Mouse (Mus musculus): Measurements from ENCODE around the gene Stxbp3.
"Not testable (repeated sequence)": the region's sequence is repeated elsewhere in the genome, so short reads cannot be mapped to it uniquely, and the experiment has no call there.

The Stxbp3 gene

GRCm38 (mm10) chr3:108857124-108857470 lies 16.8 kb upstream of the Stxbp3 start:
- DNase-seq (ENCODE audit: low read depth), result no peak

DNA sequence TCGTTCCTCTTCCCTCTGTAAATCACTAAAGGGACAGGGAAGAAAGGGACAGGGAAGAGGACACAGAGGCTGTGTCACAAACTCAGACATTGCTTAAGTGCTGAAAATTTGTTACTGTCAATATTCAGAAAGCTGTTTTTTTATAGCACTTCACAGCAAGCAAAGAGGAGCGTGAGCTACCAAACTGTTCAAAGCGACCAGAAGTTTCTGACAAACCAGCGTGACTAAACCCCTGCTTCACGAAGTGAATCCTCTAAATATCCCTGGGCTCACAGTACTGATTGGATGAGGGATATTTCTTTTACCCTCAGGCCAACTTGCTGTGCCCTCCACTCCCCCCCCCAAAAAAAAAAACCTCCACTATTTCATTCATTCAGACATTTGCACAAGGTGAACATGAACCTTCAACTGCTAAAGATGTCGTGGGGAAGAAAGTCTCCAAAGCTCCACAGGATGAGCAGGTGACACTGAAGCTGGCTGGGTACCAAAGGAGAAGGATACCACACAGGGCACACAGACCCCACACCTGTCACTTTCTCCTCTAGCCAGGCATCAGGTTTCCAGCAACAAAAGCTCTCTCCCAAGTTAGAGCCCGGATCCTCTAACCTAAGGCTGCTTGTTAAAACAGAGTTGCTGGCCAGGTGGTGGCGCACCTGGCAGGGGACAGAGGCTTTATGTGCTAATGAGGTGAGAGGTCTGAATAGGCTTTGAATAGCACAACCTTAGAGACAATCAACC lies 16.2 kb upstream of the Stxbp3 start:
- no peak for DNase-seq (ENCODE audit: low read depth)

GRCm38 (mm10) chr3:108855864-108856263 lies 15.5 kb upstream of the Stxbp3 start:
- DNase-seq (ENCODE audit: low read depth), result peak; percentile 83

- peak; percentile 91 for DNase-seq (ENCODE audit: low read depth)
Measured at GRCm38 (mm10) chr3:108855371-108855770, 15.0 kb upstream of the Stxbp3 start.

- no peak for DNase-seq (ENCODE audit: low read depth)
Measured at GRCm38 (mm10) chr3:108853266-108853665, 12.9 kb upstream of the Stxbp3 start.

GRCm38 (mm10) chr3:108851996-108852697 lies 11.8 kb upstream of the Stxbp3 start:
- DNase-seq (ENCODE audit: low read depth), result peak; percentile 51

DNA sequence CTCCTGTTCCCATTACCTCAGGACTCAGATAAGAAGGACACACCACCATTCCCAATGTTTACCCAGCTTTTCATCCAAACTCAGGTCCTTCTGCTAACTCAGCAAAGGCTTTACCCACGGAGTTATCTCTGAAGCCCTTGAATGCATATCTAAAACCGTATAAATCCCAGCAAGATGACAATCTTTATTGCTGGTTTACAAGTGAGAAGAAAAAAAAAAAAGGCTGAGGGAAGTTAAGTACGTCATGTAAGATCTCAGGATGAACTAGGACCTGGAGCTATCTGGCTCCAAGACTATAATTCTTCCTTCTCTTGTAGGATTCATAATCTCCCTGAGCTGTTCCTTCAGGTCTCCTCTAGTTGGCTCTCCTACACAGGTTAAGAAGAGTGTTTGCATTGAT lies 11.2 kb upstream of the Stxbp3 start:
- no peak for DNase-seq (ENCODE audit: low read depth)

DNA sequence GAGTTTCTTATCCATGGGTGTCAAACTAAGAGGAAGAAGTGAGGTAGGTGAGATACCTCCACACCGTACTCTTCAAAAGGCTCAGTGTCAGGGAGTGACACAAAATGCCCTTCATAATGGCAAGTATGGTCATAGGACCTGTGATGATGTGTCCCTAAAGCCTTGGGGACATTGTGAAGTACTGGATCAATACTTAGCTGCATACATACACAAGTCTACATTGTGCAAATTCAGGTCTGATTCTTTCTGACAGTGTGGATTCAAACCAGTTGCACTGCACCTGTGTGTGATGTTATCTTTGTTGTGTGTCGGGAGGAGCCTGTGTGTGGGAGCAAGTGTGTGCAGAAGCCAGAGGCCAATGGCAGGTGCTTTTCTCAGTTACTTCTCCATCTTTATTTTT lies 10.7 kb upstream of the Stxbp3 start:
- no peak for DNase-seq (ENCODE audit: low read depth)

DNA sequence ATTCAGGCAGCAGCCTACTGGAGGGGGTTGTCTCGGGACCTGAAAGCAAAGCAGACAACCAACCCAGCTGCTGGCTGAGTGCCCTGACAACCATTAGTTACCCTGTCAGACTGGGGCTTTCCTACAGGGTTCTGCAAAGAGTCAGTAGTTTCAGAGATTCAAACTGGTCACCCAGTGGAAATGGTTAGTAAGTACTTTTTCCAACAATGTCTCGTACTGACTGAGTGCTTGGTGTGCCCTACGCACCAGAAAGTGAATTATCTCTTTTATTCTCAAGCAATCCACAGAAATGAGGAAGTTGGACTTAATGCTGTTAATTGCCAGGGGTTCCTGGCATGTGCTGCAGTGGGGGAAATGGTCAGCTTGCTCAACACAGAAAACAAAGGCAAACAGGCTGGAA lies 10.2 kb upstream of the Stxbp3 start:
- peak; percentile 80 for DNase-seq (ENCODE audit: low read depth)

GRCm38 (mm10) chr3:108846616-108847015 lies 6.3 kb upstream of the Stxbp3 start:
- no peak for DNase-seq (ENCODE audit: low read depth)

GRCm38 (mm10) chr3:108844521-108844920 lies 4.2 kb upstream of the Stxbp3 start:
- DNase-seq (ENCODE audit: low read depth), result no peak

DNA sequence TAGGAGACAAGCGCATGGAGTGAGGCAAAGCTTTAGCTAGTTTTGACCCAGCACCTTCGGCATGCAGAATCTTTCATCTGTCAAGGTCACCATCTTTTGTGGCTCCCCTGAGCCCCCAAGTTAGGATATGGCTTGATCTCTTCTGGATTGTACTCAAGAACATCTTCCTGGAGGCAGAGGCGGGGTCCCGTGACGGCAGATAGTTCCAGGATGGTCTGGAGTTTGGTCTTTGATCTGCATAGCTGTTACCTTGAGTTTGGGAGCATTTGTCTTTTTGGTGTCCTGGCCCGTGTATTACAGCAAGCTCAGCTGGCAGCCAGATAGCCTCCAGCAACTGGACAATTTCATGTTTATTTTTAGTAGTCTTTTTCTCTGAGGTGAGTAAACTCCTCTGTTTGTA lies 3.7 kb upstream of the Stxbp3 start:
- no peak for DNase-seq (ENCODE audit: low read depth)

DNA sequence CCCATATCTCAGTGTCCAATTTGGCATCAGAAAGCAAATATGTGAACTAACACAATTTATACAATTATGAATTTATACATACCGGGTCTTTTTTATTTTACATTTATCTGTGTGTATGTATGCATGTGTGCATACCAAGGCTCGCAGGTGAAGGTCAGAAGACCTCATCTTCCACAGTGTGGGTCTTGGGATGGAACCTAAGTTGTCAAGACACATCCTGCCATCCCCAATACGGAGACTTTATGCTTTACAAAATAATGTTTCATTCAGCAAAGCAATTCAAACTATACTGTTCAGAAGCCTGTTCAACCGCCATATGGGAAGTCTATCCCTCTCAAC lies 359 bp upstream of the Stxbp3 start:
- no peak for DNase-seq (ENCODE audit: low read depth)

DNA sequence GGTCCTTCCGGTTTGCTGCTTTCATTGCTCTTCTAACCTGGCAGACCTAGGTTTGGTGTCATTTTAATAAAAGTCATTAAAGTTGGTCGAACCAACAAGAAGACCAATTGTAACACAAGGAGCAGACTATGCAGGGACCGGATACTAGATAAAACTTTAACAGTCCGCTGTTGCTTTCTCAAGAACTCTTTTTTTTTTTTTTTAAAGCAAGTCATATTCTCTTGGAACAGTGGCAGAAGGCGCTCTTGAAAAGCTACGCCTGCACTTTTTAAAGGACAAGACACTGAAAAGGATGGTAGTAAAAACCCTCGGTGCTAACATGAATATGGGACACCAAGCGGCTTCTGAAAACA lies 703 bp downstream of the Stxbp3 start:
- no peak for DNase-seq (ENCODE audit: low read depth)

DNA sequence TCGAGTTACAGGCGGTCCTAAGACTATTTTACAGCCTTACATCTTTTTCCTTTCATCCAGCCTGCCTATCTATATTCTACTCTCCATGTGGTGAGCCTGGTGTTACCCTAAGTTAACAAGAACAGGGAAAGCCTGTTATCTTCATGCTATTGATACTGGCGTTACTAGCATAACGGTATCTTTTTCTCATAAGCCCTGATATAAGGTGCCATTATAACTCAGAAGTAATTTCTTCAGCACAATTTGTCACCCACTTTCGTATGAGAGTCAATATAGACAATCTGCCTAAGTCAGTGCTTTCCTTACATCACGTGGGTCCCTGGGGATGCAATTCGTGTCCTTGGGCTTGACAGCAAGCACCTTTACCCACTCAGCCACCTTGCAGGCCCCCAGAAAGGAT lies 1.3 kb downstream of the Stxbp3 start:
- no peak for DNase-seq (ENCODE audit: low read depth)

DNA sequence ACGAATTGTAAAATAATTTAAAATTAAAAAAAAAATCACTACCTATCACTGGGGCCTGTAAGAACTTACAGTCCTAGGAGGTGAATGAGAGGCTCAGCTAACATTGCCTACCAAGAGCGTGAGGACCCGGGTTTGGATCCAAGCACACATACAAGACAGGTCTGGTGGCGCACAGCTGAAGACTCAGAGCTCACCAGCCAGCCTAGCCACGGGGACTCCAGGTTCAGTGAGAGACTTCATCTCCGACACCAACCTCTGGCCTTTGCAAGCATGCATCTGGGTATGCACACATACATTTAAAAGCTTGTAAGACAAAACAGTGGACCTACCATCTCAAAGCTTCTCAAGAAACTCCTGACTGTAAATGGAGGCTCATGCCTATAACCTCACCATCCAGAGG lies 3.4 kb downstream of the Stxbp3 start:
- no peak for DNase-seq (ENCODE audit: low read depth)

GRCm38 (mm10) chr3:108833717-108834116 lies 6.6 kb downstream of the Stxbp3 start:
- not testable (repeated sequence) for DNase-seq (ENCODE audit: low read depth)

DNA sequence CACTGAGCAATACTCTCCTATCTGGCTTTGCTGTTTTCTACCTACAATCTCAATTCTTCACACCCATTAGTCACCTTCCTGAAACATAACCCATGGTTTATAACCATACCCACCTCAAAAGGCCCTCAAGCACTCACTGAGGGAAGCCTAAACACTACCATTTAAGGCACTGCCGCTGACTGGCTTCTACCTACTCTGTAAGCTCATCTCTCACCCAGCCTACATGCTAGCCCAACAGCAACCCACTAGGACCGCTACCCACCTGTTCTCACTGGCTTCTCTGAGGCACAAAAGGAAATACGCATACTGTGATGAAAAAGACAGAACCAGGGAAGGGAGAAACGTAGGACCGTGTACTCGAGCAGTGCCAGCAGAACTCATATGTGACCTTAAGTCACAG lies 8.6 kb downstream of the Stxbp3 start:
- DNase-seq (ENCODE audit: low read depth), result no peak

- no peak for DNase-seq (ENCODE audit: low read depth)
Measured at GRCm38 (mm10) chr3:108830493-108830892, 9.8 kb downstream of the Stxbp3 start.

DNA sequence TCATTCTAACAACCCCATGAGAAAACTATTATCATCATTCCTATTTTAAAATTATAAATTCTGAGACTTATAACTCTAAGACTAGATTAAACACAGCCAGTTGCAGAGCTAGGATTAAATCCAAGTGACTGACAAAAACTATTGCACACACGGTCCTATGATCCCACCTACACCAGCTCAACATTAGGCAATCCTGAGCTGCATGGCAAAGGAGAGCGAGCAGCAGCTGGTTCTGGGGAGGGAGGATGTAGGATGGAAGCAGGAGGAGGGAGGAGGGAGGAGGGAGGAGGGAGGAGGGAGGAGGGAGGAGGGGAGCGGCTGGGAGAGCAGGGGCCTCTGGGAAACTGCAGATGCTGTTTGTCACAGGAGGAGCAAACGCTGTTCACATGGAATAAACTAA lies 24.7 kb downstream of the Stxbp3 start:
- peak; percentile 7 for DNase-seq (ENCODE audit: low read depth)

DNA sequence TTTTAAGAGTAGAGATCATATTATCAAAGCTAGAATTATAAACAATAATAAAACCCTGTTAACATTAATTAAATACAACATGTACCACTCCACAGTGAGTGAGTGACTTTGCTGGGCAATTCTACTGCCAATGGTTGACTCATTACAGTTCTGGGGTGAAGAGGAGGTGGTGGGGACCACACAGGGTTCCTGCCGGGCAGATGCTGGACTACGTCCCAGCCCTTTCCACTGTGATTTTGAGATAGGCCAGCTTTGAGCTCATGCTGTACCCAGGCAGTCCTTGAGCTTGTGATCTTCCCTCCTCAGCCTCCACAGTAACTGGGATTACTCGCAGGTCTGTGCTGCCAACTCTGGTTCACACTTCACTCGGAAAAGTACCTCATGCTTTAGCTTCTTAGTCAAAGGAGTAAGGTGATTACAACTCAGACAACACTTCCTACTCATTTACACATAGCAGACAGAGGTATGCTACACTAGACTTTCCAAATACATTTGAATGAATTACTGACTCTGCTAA lies 29.5 kb downstream of the Stxbp3 start:
- DNase-seq (ENCODE audit: low read depth), result peak; percentile 53

GRCm38 (mm10) chr3:108805622-108806021 lies 34.7 kb downstream of the Stxbp3 start:
- DNase-seq (ENCODE audit: low read depth), result no peak

DNA sequence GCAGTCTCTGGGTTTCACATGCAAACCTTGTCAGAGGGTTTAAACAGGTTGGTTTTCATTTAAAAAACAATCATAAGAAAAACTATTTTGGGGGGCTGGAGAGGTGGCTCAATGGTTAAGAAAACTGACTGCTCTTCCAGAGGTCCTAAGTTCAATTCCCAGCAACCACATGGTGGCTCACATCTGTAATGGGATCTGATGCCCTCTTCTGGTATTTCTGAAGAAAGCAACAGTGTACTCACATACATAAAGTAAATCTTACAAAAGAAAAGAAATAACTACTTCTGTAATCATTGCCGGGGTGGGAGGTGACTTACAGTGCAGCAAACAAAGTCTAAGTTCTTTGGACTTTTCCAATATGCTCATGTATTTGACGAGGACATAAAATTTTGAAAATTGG lies 42.0 kb downstream of the Stxbp3 start:
- peak; percentile 37 for DNase-seq (ENCODE audit: low read depth)

GRCm38 (mm10) chr3:108797723-108798122 lies 42.6 kb downstream of the Stxbp3 start:
- no peak for DNase-seq (ENCODE audit: low read depth)
